Mouse (Mus musculus) ovary, postnatal 14 days (tissue): ENCODE results near the gene Fezf1.

Experiments used
- DNase-seq: peaks from one replicate; pipeline ENCODE4 v3.0.0; 2022; ENCODE audit warnings: low spot score

The Fezf1 gene

GRCm38 (mm10) chr6:23248313-23249052 lies at the start of gene Fezf1:
Gene Fezf1 (minus strand): TSS chr6:23248362.
- no peak for DNase-seq

GRCm38 (mm10) chr6:23294685-23295084 lies 46.5 kb upstream of the Fezf1 start:
- no peak for DNase-seq

GRCm38 (mm10) chr6:23288752-23289151 lies 40.6 kb upstream of the Fezf1 start:
- no peak for DNase-seq

- DNase-seq, result no peak
These were observed 33.3 kb upstream of the Fezf1 start for GRCm38 (mm10) chr6:23281514-23281820.

GRCm38 (mm10) chr6:23280811-23281513 lies 32.8 kb upstream of the Fezf1 start:
- DNase-seq, result no peak

- no peak for DNase-seq
These were observed 25.3 kb upstream of the Fezf1 start for GRCm38 (mm10) chr6:23273483-23273882.

GRCm38 (mm10) chr6:23272979-23273378 lies 24.8 kb upstream of the Fezf1 start:
- no peak for DNase-seq

- no peak for DNase-seq
These were observed 24.4 kb upstream of the Fezf1 start for GRCm38 (mm10) chr6:23272542-23272941.

- no peak for DNase-seq
These were observed 12.5 kb upstream of the Fezf1 start for GRCm38 (mm10) chr6:23260738-23261050.

GRCm38 (mm10) chr6:23260016-23260737 lies 12.0 kb upstream of the Fezf1 start:
- no peak for DNase-seq

- DNase-seq, result no peak
These were observed 9.8 kb upstream of the Fezf1 start for GRCm38 (mm10) chr6:23257981-23258380.

- no peak for DNase-seq
These were observed 7.0 kb upstream of the Fezf1 start for GRCm38 (mm10) chr6:23255161-23255560.

GRCm38 (mm10) chr6:23254644-23255043 lies 6.5 kb upstream of the Fezf1 start:
- no peak for DNase-seq

- DNase-seq, result no peak
These were observed 5.5 kb upstream of the Fezf1 start for GRCm38 (mm10) chr6:23253353-23254311.

- no peak for DNase-seq
These were observed 4.3 kb upstream of the Fezf1 start for GRCm38 (mm10) chr6:23252196-23253135.

- no peak for DNase-seq
These were observed 3.3 kb upstream of the Fezf1 start for GRCm38 (mm10) chr6:23251431-23251830.

GRCm38 (mm10) chr6:23250288-23250955 lies 2.3 kb upstream of the Fezf1 start:
- DNase-seq, result no peak

- DNase-seq, result no peak
These were observed 1.6 kb upstream of the Fezf1 start for GRCm38 (mm10) chr6:23249616-23250287.

GRCm38 (mm10) chr6:23249053-23249401 lies 865 bp upstream of the Fezf1 start:
- DNase-seq, result no peak
